Mouse (Mus musculus): Measurements from ENCODE around the gene Irx5. TPM values are rescaled to one million over a fixed set of nuclear protein-coding genes. Genes with fewer than 3 reads are reported as not detected.

Gene Irx5
- total RNA-seq, 1 experiment: 1.5 TPM

- no peak for TF ChIP-seq MAFK (IDR thresholded peaks at IDR 0.05; ENCODE audit: insufficient read depth, low read depth, low read length)
- TF ChIP-seq CHD2 (IDR thresholded peaks at IDR 0.05; ENCODE audit: low read depth, low read length): no peak
- TF ChIP-seq ZNF384 (IDR thresholded peaks at IDR 0.05; ENCODE audit: low read depth, low read length): no peak
- TF ChIP-seq ZC3H11A (IDR thresholded peaks at IDR 0.05; ENCODE audit: borderline replicate concordance, low read depth, low read length): no peak
- TF ChIP-seq HCFC1 (IDR thresholded peaks at IDR 0.05; ENCODE audit: borderline replicate concordance, insufficient read depth, low read length): no peak
- Histone ChIP-seq H3K4me1 (ENCODE audit: control insufficient read depth in 2 of 2, insufficient read depth in 2 of 2, low read length in 2 of 2, poor library complexity in 1 of 2) (0 out of 4 replicates have a peak, but pooled peaks cover 0 to 1% of the 10 kb centered on the region in 2 experiments), H3K9ac (ENCODE audit: insufficient read depth, low read depth, low read length, poor library complexity, severe bottlenecking) (no peak overlapping the region), H3K27ac (ENCODE audit: insufficient read depth, low read depth, low read length, poor library complexity, severe bottlenecking) (no peak overlapping the region), H3K36me3 (ENCODE audit: control insufficient read depth, insufficient read depth, low read length, poor library complexity, severe bottlenecking) (no peaks in the 10 kb centered on the region), H3K4me3 (ENCODE audit: insufficient read depth in 1 of 2, low read depth in 1 of 2, low read length in 2 of 2, poor library complexity in 1 of 2, severe bottlenecking in 1 of 2) (no peak overlapping the region), H3K9me3 (ENCODE audit: control insufficient read depth, insufficient read depth, low read depth, low read length) (no peaks in the 10 kb centered on the region)
- in situ Hi-C loops (cut with MboI; ENCODE audit: low sequenced_read_pairs in 2 of 2, unreplicated experiment in 2 of 2): loop anchor here in 1 of 2 experiments (5.0 to 25.0 kb wide), 2 partner anchors 562 to 827 kb away; partner anchors contain the start of gene Irx3
- DNase-seq (ENCODE audit: low read depth, low spot score): no peak
These were observed 6.8 kb downstream of the Irx5 start for GRCm38 (mm10) chr8:92364148-92364775.

- Histone ChIP-seq H3K4me3 (ENCODE audit: insufficient read depth in 1 of 2, low read depth in 1 of 2, low read length in 2 of 2, poor library complexity in 1 of 2, severe bottlenecking in 1 of 2) (no peak overlapping the region), H3K27ac (ENCODE audit: insufficient read depth, low read depth, low read length, poor library complexity, severe bottlenecking) (no peak overlapping the region), H3K4me1 (ENCODE audit: control insufficient read depth in 2 of 2, insufficient read depth in 2 of 2, low read length in 2 of 2, poor library complexity in 1 of 2) (0 out of 4 replicates have a peak, but pooled peaks cover 0 to 1% of the 10 kb centered on the region in 2 experiments), H3K9ac (ENCODE audit: insufficient read depth, low read depth, low read length, poor library complexity, severe bottlenecking) (no peak overlapping the region), H3K36me3 (ENCODE audit: control insufficient read depth, insufficient read depth, low read length, poor library complexity, severe bottlenecking) (no peaks in the 10 kb centered on the region), H3K9me3 (ENCODE audit: control insufficient read depth, insufficient read depth, low read depth, low read length) (no peaks in the 10 kb centered on the region)
- DNase-seq (ENCODE audit: low read depth, low spot score): no peak
- TF ChIP-seq ZC3H11A (IDR thresholded peaks at IDR 0.05; ENCODE audit: borderline replicate concordance, low read depth, low read length) (no peak), HCFC1 (IDR thresholded peaks at IDR 0.05; ENCODE audit: borderline replicate concordance, insufficient read depth, low read length) (no peak), ZNF384 (IDR thresholded peaks at IDR 0.05; ENCODE audit: low read depth, low read length) (no peak), CHD2 (IDR thresholded peaks at IDR 0.05; ENCODE audit: low read depth, low read length) (no peak), MAFK (IDR thresholded peaks at IDR 0.05; ENCODE audit: insufficient read depth, low read depth, low read length) (no peak)
- in situ Hi-C loops (cut with MboI; ENCODE audit: low sequenced_read_pairs in 2 of 2, unreplicated experiment in 2 of 2): loop anchor here (5.0 to 25.0 kb wide), 4 partner anchors 92 to 828 kb away; partner anchors contain the start of gene Irx3 (in 1 of the 2)
These were observed 7.4 kb downstream of the Irx5 start for GRCm38 (mm10) chr8:92364776-92365240.

- Histone ChIP-seq H3K36me3 (ENCODE audit: control insufficient read depth, insufficient read depth, low read length, poor library complexity, severe bottlenecking) (no peaks in the 10 kb centered on the region), H3K9me3 (ENCODE audit: control insufficient read depth, insufficient read depth, low read depth, low read length) (no peaks in the 10 kb centered on the region), H3K4me1 (ENCODE audit: control insufficient read depth in 2 of 2, insufficient read depth in 2 of 2, low read length in 2 of 2, poor library complexity in 1 of 2) (0 out of 4 replicates have a peak, but pooled peaks cover 0 to 1% of the 10 kb centered on the region in 2 experiments), H3K9ac (ENCODE audit: insufficient read depth, low read depth, low read length, poor library complexity, severe bottlenecking) (no peak overlapping the region), H3K27ac (ENCODE audit: insufficient read depth, low read depth, low read length, poor library complexity, severe bottlenecking) (no peak overlapping the region), H3K4me3 (ENCODE audit: insufficient read depth in 1 of 2, low read depth in 1 of 2, low read length in 2 of 2, poor library complexity in 1 of 2, severe bottlenecking in 1 of 2) (no peak overlapping the region; a peak in 2 of 4 replicates)
- DNase-seq (ENCODE audit: low read depth, low spot score): no peak
- in situ Hi-C loops (cut with MboI; ENCODE audit: low sequenced_read_pairs in 2 of 2, unreplicated experiment in 2 of 2): loop anchor here (5.0 to 25.0 kb wide), 3 partner anchors 92 to 828 kb away; no protein-coding TSS in a partner anchor
- no peak for TF ChIP-seq HCFC1 (IDR thresholded peaks at IDR 0.05; ENCODE audit: borderline replicate concordance, insufficient read depth, low read length)
- no peak for TF ChIP-seq ZNF384 (IDR thresholded peaks at IDR 0.05; ENCODE audit: low read depth, low read length)
- TF ChIP-seq ZC3H11A (IDR thresholded peaks at IDR 0.05; ENCODE audit: borderline replicate concordance, low read depth, low read length): no peak
- TF ChIP-seq CHD2 (IDR thresholded peaks at IDR 0.05; ENCODE audit: low read depth, low read length): no peak
These were observed 8.0 kb downstream of the Irx5 start for GRCm38 (mm10) chr8:92365241-92365943.

GRCm38 (mm10) chr8:92365944-92366735 lies 8.7 kb downstream of the Irx5 start:
- TF ChIP-seq ZC3H11A (IDR thresholded peaks at IDR 0.05; ENCODE audit: borderline replicate concordance, low read depth, low read length) (no peak), MAFK (IDR thresholded peaks at IDR 0.05; ENCODE audit: insufficient read depth, low read depth, low read length) (no peak), CHD2 (IDR thresholded peaks at IDR 0.05; ENCODE audit: low read depth, low read length) (no peak), HCFC1 (IDR thresholded peaks at IDR 0.05; ENCODE audit: borderline replicate concordance, insufficient read depth, low read length) (no peak), ZNF384 (IDR thresholded peaks at IDR 0.05; ENCODE audit: low read depth, low read length) (no peak)
- Histone ChIP-seq H3K4me3 (ENCODE audit: insufficient read depth in 1 of 2, low read depth in 1 of 2, low read length in 2 of 2, poor library complexity in 1 of 2, severe bottlenecking in 1 of 2) (no peak overlapping the region; a peak in 2 of 4 replicates), H3K27ac (ENCODE audit: insufficient read depth, low read depth, low read length, poor library complexity, severe bottlenecking) (no peak overlapping the region), H3K9ac (ENCODE audit: insufficient read depth, low read depth, low read length, poor library complexity, severe bottlenecking) (no peak overlapping the region), H3K9me3 (ENCODE audit: control insufficient read depth, insufficient read depth, low read depth, low read length) (no peaks in the 10 kb centered on the region), H3K36me3 (ENCODE audit: control insufficient read depth, insufficient read depth, low read length, poor library complexity, severe bottlenecking) (no peaks in the 10 kb centered on the region), H3K4me1 (ENCODE audit: control insufficient read depth in 2 of 2, insufficient read depth in 2 of 2, low read length in 2 of 2, poor library complexity in 1 of 2) (0 out of 4 replicates have a peak, but pooled peaks cover 0 to 1% of the 10 kb centered on the region in 2 experiments)
- DNase-seq (ENCODE audit: low read depth, low spot score): no peak
- in situ Hi-C loops (cut with MboI; ENCODE audit: low sequenced_read_pairs in 2 of 2, unreplicated experiment in 2 of 2): loop anchor here (5.0 to 25.0 kb wide), 3 partner anchors 91 to 829 kb away; no protein-coding TSS in a partner anchor
